Comparison of ENCODE assay signal across 25 mouse cellular contexts in the genomic region with DNA sequence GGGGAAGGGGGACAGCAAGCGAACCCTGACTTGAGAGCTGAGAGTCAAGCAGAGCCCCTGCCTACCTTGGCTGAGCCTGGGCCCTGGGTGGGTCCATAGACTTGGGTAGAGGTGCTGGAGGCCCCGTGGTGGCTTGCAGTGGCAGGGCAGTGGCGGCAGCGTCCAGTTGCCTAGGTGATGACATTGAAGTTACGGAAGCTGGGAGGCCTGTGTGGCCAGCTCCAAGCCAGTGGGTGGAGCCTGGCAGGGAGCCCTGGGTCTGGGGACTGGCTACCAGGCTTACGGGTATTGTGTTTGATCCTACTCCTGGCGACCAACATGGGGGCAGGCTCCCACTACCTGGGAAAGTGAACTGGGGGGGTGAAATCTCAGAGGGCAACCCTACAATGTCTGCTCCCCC. TPM values are rescaled to one million over a fixed set of nuclear protein-coding genes. Genes with fewer than 3 reads are reported as not detected.
DNase-seq lines count a peak whose midpoint lies in the region; ATAC-seq and TF ChIP-seq lines count a peak whose summit lies in the region.
"Had no signal": no experiment of that assay in that cellular context is flagged by ENCODE, and none has a peak within 500 bp of the region (broad histone marks: within the 10 kb centered on the region; RNA-seq: fewer than 3 reads in every experiment).

No protein-coding gene starts in this region.

- no peaks in the 10 kb centered on the region for H3K4me1 ChIP-seq in intestine, embryonic 14.5 days (replicated peaks; ENCODE audit: control insufficient read depth, insufficient read depth, low read length)
- H3K4me1 ChIP-seq in intestine, embryonic 15.5 days (replicated peaks): 0 out of 2 replicates have a peak, but pooled peaks cover 3% of the 10 kb centered on the region
- H3K4me1 ChIP-seq in lung, embryonic 14.5 days (ENCODE audit: insufficient read depth): no peaks in the 10 kb centered on the region
- 0 out of 2 replicates have a peak, but pooled peaks cover 3% of the 10 kb centered on the region for H3K4me1 ChIP-seq in stomach, embryonic 14.5 days (ENCODE audit: control insufficient read depth, insufficient read depth, low read length)
- H3K4me1 ChIP-seq: forebrain, embryonic 13.5 days; heart, embryonic 13.5 days; midbrain, embryonic 15.5 days; neural tube, embryonic 13.5 days had no signal

- 62% methylated on average over 7 of the region's 7 CpGs for WGBS in intestine, embryonic 14.5 days
- WGBS in intestine, embryonic 15.5 days: 53% methylated on average over 7 of the region's 7 CpGs
- WGBS in lung, embryonic 14.5 days: 31% methylated on average over 7 of the region's 7 CpGs
- WGBS in stomach, embryonic 14.5 days: 54% methylated on average over 7 of the region's 7 CpGs

- H3K9ac ChIP-seq in intestine, embryonic 14.5 days (ENCODE audit: low read length): no peak overlapping the region
- H3K9ac ChIP-seq in intestine, embryonic 15.5 days: no peak overlapping the region
- no peak overlapping the region for H3K9ac ChIP-seq in lung, embryonic 14.5 days
- no peak overlapping the region for H3K9ac ChIP-seq in stomach, embryonic 14.5 days (replicated peaks; ENCODE audit: low read depth, low read length)
- H3K9ac ChIP-seq: forebrain, embryonic 13.5 days; heart, embryonic 13.5 days; hindbrain, embryonic 14.5 days; midbrain, embryonic 15.5 days; neural tube, embryonic 13.5 days had no signal

- H3K27me3 ChIP-seq in intestine, embryonic 14.5 days (replicated peaks; ENCODE audit: control insufficient read depth, insufficient read depth, low read length): no peaks in the 10 kb centered on the region
- H3K27me3 ChIP-seq in intestine, embryonic 15.5 days (replicated peaks): no peaks in the 10 kb centered on the region
- H3K27me3 ChIP-seq in lung, embryonic 14.5 days (ENCODE audit: insufficient read depth, low read length): no peaks in the 10 kb centered on the region
- H3K27me3 ChIP-seq in stomach, embryonic 14.5 days (ENCODE audit: control insufficient read depth, insufficient read depth, low read length): no peaks in the 10 kb centered on the region
- H3K27me3 ChIP-seq: midbrain, embryonic 15.5 days had no signal

- no peak overlapping the region for H3K4me2 ChIP-seq in intestine, embryonic 14.5 days (ENCODE audit: low read length)
- no peak overlapping the region for H3K4me2 ChIP-seq in intestine, embryonic 15.5 days (replicated peaks)
- no peak overlapping the region for H3K4me2 ChIP-seq in lung, embryonic 14.5 days
- no peak overlapping the region for H3K4me2 ChIP-seq in stomach, embryonic 14.5 days (replicated peaks; ENCODE audit: low read depth, low read length)
- H3K4me2 ChIP-seq: forebrain, embryonic 13.5 days; heart, embryonic 13.5 days; hindbrain, embryonic 14.5 days; midbrain, embryonic 15.5 days; neural tube, embryonic 13.5 days had no signal

- H3K9me3 ChIP-seq in intestine, embryonic 14.5 days (ENCODE audit: control insufficient read depth, low read length): no peaks in the 10 kb centered on the region
- H3K9me3 ChIP-seq in intestine, embryonic 15.5 days: no peaks in the 10 kb centered on the region
- H3K9me3 ChIP-seq in lung, embryonic 14.5 days (ENCODE audit: low read depth, low read length): no peaks in the 10 kb centered on the region
- no peaks in the 10 kb centered on the region for H3K9me3 ChIP-seq in stomach, embryonic 14.5 days (ENCODE audit: control insufficient read depth, low read depth, low read length)
- H3K9me3 ChIP-seq: forebrain, embryonic 13.5 days; heart, embryonic 13.5 days; midbrain, embryonic 15.5 days; neural tube, embryonic 13.5 days had no signal

- ATAC-seq in intestine, embryonic 14.5 days (replicated peaks; ENCODE audit: low FRiP score, low TSS enrichment, low read depth): 0 out of 2 replicates have a peak, but pooled peaks have one; percentile 47
- ATAC-seq in intestine, embryonic 15.5 days: no peak
- no peak for ATAC-seq in lung, embryonic 14.5 days (ENCODE audit: insufficient read depth)
- ATAC-seq in stomach, embryonic 14.5 days (ENCODE audit: insufficient number of reproducible peaks, insufficient read depth, low FRiP score, low read depth): peak; percentile 33; the same call in 1 of the 2 replicates
- ATAC-seq: forebrain, embryonic 13.5 days; inflammation-experienced regulatory T-cells, adult 6 months; midbrain, embryonic 15.5 days; Patski had no signal

- DNase-seq in intestine, embryonic 14.5 days (ENCODE audit: low spot score): no peak
- DNase-seq in lung, embryonic 14.5 days: peak; percentile 21
- DNase-seq in lung, postnatal 10 days: no peak
- peak; percentile 4 for DNase-seq in adrenal gland, adult 8-10 months
- DNase-seq in spleen, postnatal 10 days (ENCODE audit: low spot score in 2 of 2): no peak
- DNase-seq: cerebellum, adult 2 months; gastrocnemius, postnatal 36 days; heart, adult 2 months; heart, postnatal 36 days; layer of hippocampus, postnatal 36 days; lung, postnatal 4 days; thymus, postnatal 14 days had no signal

- no peak overlapping the region for H3K4me3 ChIP-seq in intestine, embryonic 14.5 days (ENCODE audit: low read depth, low read length)
- H3K4me3 ChIP-seq in intestine, embryonic 15.5 days (replicated peaks): no peak overlapping the region
- H3K4me3 ChIP-seq in lung, embryonic 14.5 days (ENCODE audit: low read depth, low read length): no peak overlapping the region
- no peak overlapping the region for H3K4me3 ChIP-seq in stomach, embryonic 14.5 days (ENCODE audit: low read depth, low read length)
- H3K4me3 ChIP-seq: forebrain, embryonic 13.5 days; heart, adult 2 months; heart, embryonic 13.5 days; midbrain, embryonic 15.5 days; neural tube, embryonic 13.5 days had no signal

- H3K36me3 ChIP-seq in intestine, embryonic 14.5 days (ENCODE audit: control insufficient read depth, insufficient read depth, low read length): no peaks in the 10 kb centered on the region
- H3K36me3 ChIP-seq in intestine, embryonic 15.5 days: no peaks in the 10 kb centered on the region
- no peaks in the 10 kb centered on the region for H3K36me3 ChIP-seq in lung, embryonic 14.5 days (ENCODE audit: insufficient read depth)
- no peaks in the 10 kb centered on the region for H3K36me3 ChIP-seq in stomach, embryonic 14.5 days (ENCODE audit: control insufficient read depth, insufficient read depth, low read length)
- H3K36me3 ChIP-seq: heart, embryonic 13.5 days; midbrain, embryonic 15.5 days; neural tube, embryonic 13.5 days had no signal

- TF ChIP-seq CTCF in lung, embryonic 14.5 days (IDR thresholded peaks at IDR 0.05; ENCODE audit: low read depth): no peak

- no peak overlapping the region for H3K27ac ChIP-seq in intestine, embryonic 14.5 days (ENCODE audit: low read depth)
- no peak overlapping the region for H3K27ac ChIP-seq in intestine, embryonic 15.5 days
- H3K27ac ChIP-seq in lung, embryonic 14.5 days (ENCODE audit: low read depth): no peak overlapping the region
- no peak overlapping the region for H3K27ac ChIP-seq in stomach, embryonic 14.5 days (ENCODE audit: low read length)
- H3K27ac ChIP-seq: forebrain, embryonic 13.5 days; heart, adult 2 months; heart, embryonic 13.5 days; hindbrain, embryonic 14.5 days; kidney, postnatal 0 days; midbrain, embryonic 15.5 days; neural tube, embryonic 13.5 days had no signal

RNA-seq across cellular contexts. Expression of gene Trp73, which starts 23.6 kb away (rescaled TPM):
- 0.19 and 0.20 TPM in 2 replicates for polyA plus RNA-seq in intestine, embryonic 14.5 days (2014; fragmentation: Nextera tagmentation; extraction: Ambion mirVana)
- polyA plus RNA-seq in intestine, embryonic 15.5 days (2015; fragmentation: Nextera tagmentation; extraction: Ambion mirVana): 0.13 and 0.33 TPM in 2 replicates
- 0.17 and 0.84 TPM in 2 replicates for polyA plus RNA-seq in lung, embryonic 14.5 days (2014; fragmentation: Nextera tagmentation; extraction: Ambion mirVana)
- under 1 TPM in 1 of 4 experiments, not detected in 3; 0.22 TPM for total RNA-seq in adrenal gland, adult 8-10 months (2022)
- polyA plus RNA-seq in stomach, embryonic 14.5 days (2014; fragmentation: Nextera tagmentation; extraction: Ambion mirVana): 0.32 and 0.42 TPM in 2 replicates
- total RNA-seq: gastrocnemius, adult 18-20 months; gastrocnemius, postnatal 36 days; heart, adult 2 months; heart, postnatal 36 days; liver, adult 2 months; megakaryocyte-erythroid progenitor cell, adult 5-6 weeks had no signal
- polyA plus RNA-seq: liver, adult 2 months; neural tube, embryonic 13.5 days had no signal

RNA-seq across cellular contexts. Expression of gene Wrap73, which starts 25.8 kb away (rescaled TPM):
- polyA plus RNA-seq in intestine, embryonic 14.5 days (2014; fragmentation: Nextera tagmentation; extraction: Ambion mirVana): 32.7 and 37.4 TPM in 2 replicates
- 28.9 and 31.2 TPM in 2 replicates for polyA plus RNA-seq in intestine, embryonic 15.5 days (2015; fragmentation: Nextera tagmentation; extraction: Ambion mirVana)
- polyA plus RNA-seq in lung, embryonic 14.5 days (2014; fragmentation: Nextera tagmentation; extraction: Ambion mirVana): 36.2 and 38.0 TPM in 2 replicates
- total RNA-seq in adrenal gland, adult 8-10 months (2022): 10 to 100 TPM; 21.6 to 28.6 (median 22.8) TPM
- 39.6 and 41.4 TPM in 2 replicates for polyA plus RNA-seq in stomach, embryonic 14.5 days (2014; fragmentation: Nextera tagmentation; extraction: Ambion mirVana)

RNA-seq across cellular contexts. Expression of gene Tprgl, which starts 44.0 kb away (rescaled TPM):
- 125 and 133 TPM in 2 replicates for polyA plus RNA-seq in intestine, embryonic 14.5 days (2014; fragmentation: Nextera tagmentation; extraction: Ambion mirVana)
- polyA plus RNA-seq in intestine, embryonic 15.5 days (2015; fragmentation: Nextera tagmentation; extraction: Ambion mirVana): 102 and 110 TPM in 2 replicates
- polyA plus RNA-seq in lung, embryonic 14.5 days (2014; fragmentation: Nextera tagmentation; extraction: Ambion mirVana): 142 and 151 TPM in 2 replicates
- 100 to 1,000 TPM; 186 to 217 (median 196) TPM for total RNA-seq in adrenal gland, adult 8-10 months (2022)
- polyA plus RNA-seq in stomach, embryonic 14.5 days (2014; fragmentation: Nextera tagmentation; extraction: Ambion mirVana): 126 and 135 TPM in 2 replicates

RNA-seq across cellular contexts. Expression of gene Megf6, which starts 54.1 kb away (rescaled TPM):
- 16.1 and 17.1 TPM in 2 replicates for polyA plus RNA-seq in intestine, embryonic 14.5 days (2014; fragmentation: Nextera tagmentation; extraction: Ambion mirVana)
- polyA plus RNA-seq in intestine, embryonic 15.5 days (2015; fragmentation: Nextera tagmentation; extraction: Ambion mirVana): 13.1 and 14.2 TPM in 2 replicates
- 14.8 and 18.0 TPM in 2 replicates for polyA plus RNA-seq in lung, embryonic 14.5 days (2014; fragmentation: Nextera tagmentation; extraction: Ambion mirVana)
- total RNA-seq in adrenal gland, adult 8-10 months (2022): 1 to 10 TPM; 1.2 to 3.8 (median 2.9) TPM
- 16.8 and 20.9 TPM in 2 replicates for polyA plus RNA-seq in stomach, embryonic 14.5 days (2014; fragmentation: Nextera tagmentation; extraction: Ambion mirVana)
- polyA plus RNA-seq: inflammation-experienced regulatory T-cells, adult 6 months had no signal

Comparison
In these comparisons a context has a peak if more than half of its experiments do, and no peak if none do; other contexts are left out.
1. ATAC-seq: peak in intestine, embryonic 14.5 days (single experiment) and stomach, embryonic 14.5 days (single experiment); none in intestine, embryonic 15.5 days (single experiment) and lung, embryonic 14.5 days (single experiment).
2. DNase-seq: peak in lung, embryonic 14.5 days (single experiment) and adrenal gland, adult 8-10 months (single experiment); none in intestine, embryonic 14.5 days (single experiment), lung, postnatal 10 days (single experiment) and spleen, postnatal 10 days (0 of 2).